Mouse (Mus musculus): Measurements from ENCODE around the gene Alg1. TPM values are rescaled to one million over a fixed set of nuclear protein-coding genes. Genes with fewer than 3 reads are reported as not detected.

Alg1 gene
- polyA plus RNA-seq, 1 experiment from 2014 or later: 16.9 TPM

GRCm38 (mm10) chr16:5254346-5255025, 21.1 kb downstream of the Alg1 start:
- no peaks in the 10 kb centered on the region for H3K27me3 ChIP-seq (ENCODE audit: insufficient read depth, low read length)
- DNase-seq: peak; percentile 86
- ATAC-seq: peak; percentile 68
- H3K4me2 ChIP-seq (ENCODE audit: low read depth, low read length): peak overlapping the region; percentile 85
- H3K4me3 ChIP-seq (ENCODE audit: low read depth, low read length): peak overlapping the region; percentile 71
- no peak for TF ChIP-seq EP300 (IDR thresholded peaks at IDR 0.05; ENCODE audit: low read depth)
- peak; percentile 99 for TF ChIP-seq CTCF (IDR thresholded peaks at IDR 0.05; ENCODE audit: low read depth)
- H3K9ac ChIP-seq (replicated peaks): peak overlapping the region; percentile 74
- H3K9me3 ChIP-seq (ENCODE audit: low read length): no peaks in the 10 kb centered on the region
- peaks cover 15% of the 10 kb centered on the region for H3K4me1 ChIP-seq (ENCODE audit: insufficient read depth)
- WGBS (ENCODE audit: insufficient replicate concordance): 4% methylated on average over 15 of the region's 15 CpGs
- H3K36me3 ChIP-seq (replicated peaks; ENCODE audit: insufficient read depth, low read length): peaks cover 14% of the 10 kb centered on the region; the same call in 1 of the 2 replicates
- peak overlapping the region; percentile 64 for H3K27ac ChIP-seq (ENCODE audit: low read depth)

- WGBS (ENCODE audit: insufficient replicate concordance): 1% methylated on average over 27 of the region's 27 CpGs
- H3K4me3 ChIP-seq (ENCODE audit: low read depth, low read length): peak overlapping the region; percentile 71
- peak overlapping the region; percentile 74 for H3K9ac ChIP-seq (replicated peaks)
- ATAC-seq (peak; percentile 12), DNase-seq (no peak)
- H3K4me1 ChIP-seq (ENCODE audit: insufficient read depth): peaks cover 15% of the 10 kb centered on the region
- H3K36me3 ChIP-seq (replicated peaks; ENCODE audit: insufficient read depth, low read length): peaks cover 9% of the 10 kb centered on the region; the same call in 1 of the 2 replicates
- peak overlapping the region; percentile 64 for H3K27ac ChIP-seq (ENCODE audit: low read depth)
- H3K27me3 ChIP-seq (ENCODE audit: insufficient read depth, low read length): no peaks in the 10 kb centered on the region
- TF ChIP-seq EP300 (IDR thresholded peaks at IDR 0.05; ENCODE audit: low read depth) (no peak), CTCF (IDR thresholded peaks at IDR 0.05; ENCODE audit: low read depth) (no peak)
- no peaks in the 10 kb centered on the region for H3K9me3 ChIP-seq (ENCODE audit: low read length)
- H3K4me2 ChIP-seq (ENCODE audit: low read depth, low read length): peak overlapping the region; percentile 85
Measured at GRCm38 (mm10) chr16:5255081-5255740, 21.8 kb downstream of the Alg1 start.

- H3K36me3 ChIP-seq (replicated peaks; ENCODE audit: insufficient read depth, low read length): peaks cover 5% of the 10 kb centered on the region; the same call in 1 of the 2 replicates
- peak within 1 kb of the TSS; percentile 71 for H3K4me3 ChIP-seq (ENCODE audit: low read depth, low read length)
- TF ChIP-seq CTCF (IDR thresholded peaks at IDR 0.05; ENCODE audit: low read depth): peak; percentile 84
- no peak for TF ChIP-seq EP300 (IDR thresholded peaks at IDR 0.05; ENCODE audit: low read depth)
- 2% methylated on average over 48 of the region's 57 CpGs for WGBS (ENCODE audit: insufficient replicate concordance)
- ATAC-seq (peak; percentile 95), DNase-seq (peak; percentile 98)
- H3K27me3 ChIP-seq (ENCODE audit: insufficient read depth, low read length): no peaks in the 10 kb centered on the region
- no peaks in the 10 kb centered on the region for H3K9me3 ChIP-seq (ENCODE audit: low read length)
- peak within 1 kb of the TSS; percentile 85 for H3K4me2 ChIP-seq (ENCODE audit: low read depth, low read length)
- H3K27ac ChIP-seq (ENCODE audit: low read depth): peak within 1 kb of the TSS; percentile 64
- peak within 1 kb of the TSS; percentile 74 for H3K9ac ChIP-seq (replicated peaks)
- H3K4me1 ChIP-seq (ENCODE audit: insufficient read depth): peaks cover 15% of the 10 kb centered on the region
Measured at GRCm38 (mm10) chr16:5255779-5256496, 22.5 kb downstream of the Alg1 start, which contains the start of gene Eef2kmt. Gene Eef2kmt (minus strand): TSS chr16:5255983.

- no peak for ATAC-seq
- Histone ChIP-seq H3K27me3 (ENCODE audit: insufficient read depth, low read length) (no peaks in the 10 kb centered on the region), H3K4me1 (ENCODE audit: insufficient read depth) (no peaks in the 10 kb centered on the region), H3K9ac (replicated peaks) (no peak overlapping the region), H3K9me3 (ENCODE audit: low read length) (0 out of 2 replicates have a peak, but pooled peaks cover 2% of the 10 kb centered on the region), H3K36me3 (replicated peaks; ENCODE audit: insufficient read depth, low read length) (no peaks in the 10 kb centered on the region), H3K4me2 (ENCODE audit: low read depth, low read length) (no peak overlapping the region), H3K27ac (ENCODE audit: low read depth) (no peak overlapping the region), H3K4me3 (ENCODE audit: low read depth, low read length) (no peak overlapping the region)
- no peak for DNase-seq
- TF ChIP-seq EP300 (IDR thresholded peaks at IDR 0.05; ENCODE audit: low read depth) (no peak), CTCF (IDR thresholded peaks at IDR 0.05; ENCODE audit: low read depth) (no peak)
- 78% methylated on average over 8 of the region's 8 CpGs for WGBS (ENCODE audit: insufficient replicate concordance)
Measured at GRCm38 (mm10) chr16:5263156-5263555, 29.7 kb downstream of the Alg1 start.

- Histone ChIP-seq H3K4me1 (ENCODE audit: insufficient read depth) (no peaks in the 10 kb centered on the region), H3K9me3 (ENCODE audit: low read length) (0 out of 2 replicates have a peak, but pooled peaks cover 2% of the 10 kb centered on the region), H3K27ac (ENCODE audit: low read depth) (no peak overlapping the region), H3K4me2 (ENCODE audit: low read depth, low read length) (no peak overlapping the region), H3K36me3 (replicated peaks; ENCODE audit: insufficient read depth, low read length) (no peaks in the 10 kb centered on the region), H3K4me3 (ENCODE audit: low read depth, low read length) (no peak overlapping the region), H3K27me3 (ENCODE audit: insufficient read depth, low read length) (no peaks in the 10 kb centered on the region), H3K9ac (replicated peaks) (no peak overlapping the region)
- DNase-seq (no peak), ATAC-seq (no peak)
- TF ChIP-seq CTCF (IDR thresholded peaks at IDR 0.05; ENCODE audit: low read depth) (no peak), EP300 (IDR thresholded peaks at IDR 0.05; ENCODE audit: low read depth) (no peak)
- 70% methylated on average over 7 of the region's 7 CpGs for WGBS (ENCODE audit: insufficient replicate concordance)
Measured at GRCm38 (mm10) chr16:5263926-5264325, 30.5 kb downstream of the Alg1 start.

Measured in liver, postnatal 0 days (tissue).